Mouse (Mus musculus): ENCODE measurements around the gene Gm49337. TPM values are rescaled to one million over a fixed set of nuclear protein-coding genes. Genes with fewer than 3 reads are reported as not detected.

Gene Gm49337
- polyA plus RNA-seq, 1 experiment from 2014 or later: not detected

DNA sequence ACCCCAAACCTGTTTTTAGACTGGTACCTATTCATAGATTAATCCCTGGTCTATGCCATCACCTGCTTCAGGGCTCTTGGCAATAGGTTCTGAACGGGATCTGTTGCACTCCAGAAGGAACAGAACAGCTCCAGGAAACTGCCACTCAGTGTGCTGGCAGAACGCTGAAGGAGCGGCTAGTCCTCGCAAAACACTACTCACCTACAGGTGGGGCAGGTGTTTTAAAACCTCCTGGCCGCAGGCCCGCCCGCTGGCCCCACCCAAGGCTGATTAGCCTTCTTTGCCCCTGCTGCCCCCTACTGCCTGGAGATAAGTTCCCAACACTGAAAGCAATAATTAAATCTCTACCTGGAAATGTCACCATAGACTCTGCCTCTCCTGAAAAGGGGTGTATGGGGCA, 5.8 kb upstream of the Gm49337 start, which contains the start of gene Tspan1:
Gene Tspan1 (minus strand): TSS at position 198 of the 400 bp plus-strand sequence.
- Histone ChIP-seq H3K4me1 (replicated peaks) (peaks cover 12% of the 10 kb centered on the region; the same call in 1 of the 2 replicates), H3K4me3 (no peak within 1 kb of the TSS), H3K36me3 (no peaks in the 10 kb centered on the region), H3K27me3 (ENCODE audit: insufficient read depth, poor library complexity, severe bottlenecking) (no peaks in the 10 kb centered on the region), H3K27ac (no peak within 1 kb of the TSS), H3K9me3 (no peaks in the 10 kb centered on the region)
- WGBS: 33% methylated on average over 7 of the region's 7 CpGs
- DNase-seq (ENCODE audit: low spot score): no peak

- Histone ChIP-seq H3K4me3 (no peak overlapping the region), H3K9me3 (no peaks in the 10 kb centered on the region), H3K36me3 (no peaks in the 10 kb centered on the region), H3K27me3 (ENCODE audit: insufficient read depth, poor library complexity, severe bottlenecking) (no peaks in the 10 kb centered on the region), H3K27ac (no peak overlapping the region), H3K4me1 (replicated peaks) (peaks cover 16% of the 10 kb centered on the region)
- 85% methylated on average over 7 of the region's 8 CpGs for WGBS
- peak; percentile 67 for DNase-seq (ENCODE audit: low spot score)
Observed at GRCm38 (mm10) chr4:116168617-116169352, 4.4 kb upstream of the Gm49337 start.

DNA sequence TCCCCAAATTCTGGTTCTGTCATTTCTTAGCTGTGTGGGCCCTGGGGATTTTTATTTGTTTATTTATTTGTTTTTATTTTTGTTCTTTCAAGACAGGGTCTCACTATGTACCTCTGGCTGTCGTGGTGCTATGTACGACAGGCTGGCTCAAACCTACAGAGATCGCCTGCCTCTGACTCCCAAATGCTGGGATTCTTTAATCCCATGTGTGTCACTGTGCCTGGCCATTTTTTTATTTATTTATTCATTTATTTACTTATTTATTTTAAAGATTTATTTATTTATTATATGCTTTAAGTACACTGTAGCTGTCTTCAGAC, 3.9 kb upstream of the Gm49337 start:
- Histone ChIP-seq H3K27ac (no peak overlapping the region), H3K4me1 (replicated peaks) (peaks cover 19% of the 10 kb centered on the region), H3K36me3 (no peaks in the 10 kb centered on the region), H3K4me3 (no peak overlapping the region), H3K9me3 (no peaks in the 10 kb centered on the region), H3K27me3 (ENCODE audit: insufficient read depth, poor library complexity, severe bottlenecking) (no peaks in the 10 kb centered on the region)
- DNase-seq (ENCODE audit: low spot score): no peak
- WGBS: 73% methylated on average over 3 of the region's 3 CpGs

- Histone ChIP-seq H3K4me1 (replicated peaks) (peaks cover 42% of the 10 kb centered on the region), H3K9me3 (no peaks in the 10 kb centered on the region), H3K36me3 (no peaks in the 10 kb centered on the region), H3K27me3 (ENCODE audit: insufficient read depth, poor library complexity, severe bottlenecking) (peaks cover 3% of the 10 kb centered on the region; the same call in 1 of the 2 replicates), H3K4me3 (no peak overlapping the region), H3K27ac (no peak overlapping the region)
- no peak for DNase-seq (ENCODE audit: low spot score)
- WGBS: 84% methylated on average over 4 of the region's 4 CpGs
Observed at GRCm38 (mm10) chr4:116173752-116174151, 568 bp downstream of the Gm49337 start.

- peaks cover 42% of the 10 kb centered on the region for H3K4me1 ChIP-seq (replicated peaks)
- H3K27ac ChIP-seq: peak overlapping the region; percentile 35; the same call in 1 of the 2 replicates
- H3K27me3 ChIP-seq (ENCODE audit: insufficient read depth, poor library complexity, severe bottlenecking): peaks cover 3% of the 10 kb centered on the region; the same call in 1 of the 2 replicates
- H3K36me3 ChIP-seq: no peaks in the 10 kb centered on the region
- 55% methylated on average over 6 of the region's 6 CpGs for WGBS
- no peak overlapping the region for H3K4me3 ChIP-seq
- no peaks in the 10 kb centered on the region for H3K9me3 ChIP-seq
- no peak for DNase-seq (ENCODE audit: low spot score)
Observed at GRCm38 (mm10) chr4:116174466-116175116, 1.4 kb downstream of the Gm49337 start.

DNA sequence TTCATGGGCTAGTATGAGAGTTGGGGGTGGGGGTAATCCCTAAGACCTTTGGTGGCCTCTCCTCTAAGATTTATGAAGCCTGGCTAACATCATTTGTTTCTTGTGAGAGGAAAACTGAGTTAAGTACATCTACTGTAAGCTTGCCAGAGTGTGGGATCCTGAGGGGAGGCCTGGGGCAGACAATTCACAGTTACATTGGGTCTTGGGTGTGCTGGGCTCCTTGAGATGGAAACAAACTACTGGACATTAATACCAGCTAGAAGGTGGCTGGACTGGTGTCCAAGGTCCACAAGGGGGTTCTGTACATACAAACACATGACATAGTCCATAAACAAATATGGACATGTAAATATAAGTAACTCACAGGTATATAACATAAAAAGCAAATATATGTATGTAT, 2.0 kb downstream of the Gm49337 start:
- Histone ChIP-seq H3K4me1 (replicated peaks) (peaks cover 42% of the 10 kb centered on the region), H3K36me3 (no peaks in the 10 kb centered on the region), H3K9me3 (no peaks in the 10 kb centered on the region), H3K4me3 (no peak overlapping the region), H3K27me3 (ENCODE audit: insufficient read depth, poor library complexity, severe bottlenecking) (peaks cover 3% of the 10 kb centered on the region; the same call in 1 of the 2 replicates), H3K27ac (peak overlapping the region; percentile 35; the same call in 1 of the 2 replicates)
- no peak for DNase-seq (ENCODE audit: low spot score)

DNA sequence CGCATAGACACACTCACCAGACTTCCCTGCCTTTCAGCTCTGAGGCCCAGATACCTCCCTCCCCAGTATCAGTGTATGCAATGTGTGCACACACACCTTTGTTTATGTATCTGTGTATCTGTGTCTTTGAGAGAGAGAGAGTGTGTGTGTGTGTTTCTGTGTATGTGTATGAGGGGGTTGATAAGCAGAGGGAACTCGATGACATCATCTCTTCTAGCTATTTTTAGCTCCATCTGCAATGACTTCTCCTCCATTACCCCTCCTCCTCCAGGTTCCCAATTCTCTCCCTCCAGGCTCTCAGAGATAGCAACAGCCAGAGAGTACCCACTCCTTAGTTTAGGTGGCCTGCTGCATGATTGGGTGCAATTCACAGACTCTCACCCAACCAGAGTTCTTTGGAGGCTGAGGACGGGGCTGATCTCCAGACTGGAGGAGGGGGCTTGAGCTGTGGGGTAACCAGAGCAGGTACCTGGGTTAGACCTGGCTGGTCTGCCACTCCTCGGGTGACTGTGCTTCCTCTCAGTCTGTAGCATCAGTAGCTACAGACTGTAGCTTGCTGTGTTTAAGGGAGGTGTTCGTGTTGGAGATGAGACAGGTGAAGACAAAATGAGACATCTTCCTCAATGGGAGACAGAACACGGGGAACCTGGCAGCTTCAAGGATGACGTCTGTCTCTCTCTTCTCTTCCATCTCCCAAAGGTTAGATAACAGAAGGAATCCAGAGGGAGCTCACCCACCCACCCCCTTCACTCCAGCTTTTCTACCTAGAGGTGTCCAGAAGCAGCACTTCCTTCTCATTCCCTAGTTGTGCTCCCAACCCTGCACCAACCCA, 2.7 kb downstream of the Gm49337 start:
- peak overlapping the region; percentile 82 for H3K27ac ChIP-seq
- H3K9me3 ChIP-seq: no peaks in the 10 kb centered on the region
- H3K4me1 ChIP-seq (replicated peaks): peaks cover 42% of the 10 kb centered on the region
- H3K4me3 ChIP-seq: peak overlapping the region; percentile 2; the same call in 1 of the 2 replicates
- WGBS: 72% methylated on average over 7 of the region's 7 CpGs
- H3K27me3 ChIP-seq (ENCODE audit: insufficient read depth, poor library complexity, severe bottlenecking): peaks cover 3% of the 10 kb centered on the region; the same call in 1 of the 2 replicates
- no peaks in the 10 kb centered on the region for H3K36me3 ChIP-seq
- no peak for DNase-seq (ENCODE audit: low spot score)

- peak; percentile 43 for DNase-seq (ENCODE audit: low spot score)
- Histone ChIP-seq H3K36me3 (no peaks in the 10 kb centered on the region), H3K4me3 (peak overlapping the region; percentile 2; the same call in 1 of the 2 replicates), H3K27me3 (ENCODE audit: insufficient read depth, poor library complexity, severe bottlenecking) (peaks cover 3% of the 10 kb centered on the region; the same call in 1 of the 2 replicates), H3K9me3 (no peaks in the 10 kb centered on the region), H3K27ac (peak overlapping the region; percentile 82), H3K4me1 (replicated peaks) (peaks cover 43% of the 10 kb centered on the region)
- 30% methylated on average over 10 of the region's 10 CpGs for WGBS
Observed at GRCm38 (mm10) chr4:116176543-116176988, 3.4 kb downstream of the Gm49337 start.

GRCm38 (mm10) chr4:116177140-116177539, 4.0 kb downstream of the Gm49337 start:
- peaks cover 49% of the 10 kb centered on the region for H3K4me1 ChIP-seq (replicated peaks)
- H3K36me3 ChIP-seq: no peaks in the 10 kb centered on the region
- 33% methylated on average over 5 of the region's 5 CpGs for WGBS
- no peak for DNase-seq (ENCODE audit: low spot score)
- peaks cover 3% of the 10 kb centered on the region; the same call in 1 of the 2 replicates for H3K27me3 ChIP-seq (ENCODE audit: insufficient read depth, poor library complexity, severe bottlenecking)
- no peak overlapping the region for H3K4me3 ChIP-seq
- H3K9me3 ChIP-seq: no peaks in the 10 kb centered on the region
- H3K27ac ChIP-seq: peak overlapping the region; percentile 78

DNA sequence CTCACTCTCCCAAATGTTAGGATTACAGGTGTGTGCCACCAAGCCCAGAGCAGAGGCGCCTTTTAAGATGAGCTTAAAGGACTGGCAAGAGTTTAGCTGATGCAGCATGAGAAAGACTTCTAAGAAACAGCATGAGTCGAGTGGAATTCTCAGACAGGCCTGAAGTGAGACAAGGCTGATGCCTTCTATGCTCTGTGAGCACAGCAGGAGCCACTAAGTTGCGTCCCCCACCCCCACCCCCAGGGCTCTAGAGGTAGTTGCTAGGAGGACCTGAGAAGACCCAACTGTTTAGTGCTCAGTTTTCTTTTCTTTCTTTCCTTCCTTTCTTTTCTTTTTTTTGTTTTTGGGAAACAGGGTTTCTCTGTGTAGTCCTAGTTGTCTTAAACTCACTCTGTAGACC, 8.9 kb downstream of the Gm49337 start:
- H3K27me3 ChIP-seq (ENCODE audit: insufficient read depth, poor library complexity, severe bottlenecking): no peaks in the 10 kb centered on the region
- H3K4me3 ChIP-seq: no peak overlapping the region
- H3K4me1 ChIP-seq (replicated peaks): peaks cover 28% of the 10 kb centered on the region
- H3K27ac ChIP-seq: no peak overlapping the region; the same call in 1 of the 2 replicates
- H3K9me3 ChIP-seq: no peaks in the 10 kb centered on the region
- DNase-seq (ENCODE audit: low spot score): no peak
- no peaks in the 10 kb centered on the region for H3K36me3 ChIP-seq
- 19% methylated on average over 3 of the region's 3 CpGs for WGBS

- WGBS: 5% methylated on average over 12 of the region's 12 CpGs
- Histone ChIP-seq H3K4me3 (peak overlapping the region; percentile 18), H3K4me1 (replicated peaks) (peaks cover 22% of the 10 kb centered on the region), H3K27me3 (ENCODE audit: insufficient read depth, poor library complexity, severe bottlenecking) (no peaks in the 10 kb centered on the region), H3K9me3 (no peaks in the 10 kb centered on the region), H3K27ac (peak overlapping the region; percentile 73), H3K36me3 (no peaks in the 10 kb centered on the region)
- peak; percentile 47 for DNase-seq (ENCODE audit: low spot score)
Observed at GRCm38 (mm10) chr4:116182745-116183144, 9.6 kb downstream of the Gm49337 start.

DNA sequence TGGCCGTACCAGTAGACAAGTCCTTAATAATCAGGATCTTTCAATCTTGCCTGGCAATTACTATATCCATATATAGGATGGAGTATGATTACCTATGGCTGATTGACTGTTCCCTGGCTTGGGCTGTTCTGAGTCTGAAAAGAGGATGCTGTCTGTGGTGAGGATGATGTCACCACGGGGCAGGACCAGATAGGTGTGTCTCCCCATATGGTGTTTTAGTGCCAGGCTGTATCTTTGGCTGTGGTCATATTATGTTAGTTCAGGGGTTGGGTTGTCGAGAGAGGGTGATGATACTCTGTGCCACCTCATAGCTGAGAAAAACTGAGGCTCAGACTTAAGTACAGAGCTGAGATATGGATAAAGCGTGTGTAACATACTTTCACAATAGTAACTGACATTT, 11.9 kb downstream of the Gm49337 start:
- 95% methylated on average over 4 of the region's 4 CpGs for WGBS
- DNase-seq (ENCODE audit: low spot score): no peak
- Histone ChIP-seq H3K27me3 (ENCODE audit: insufficient read depth, poor library complexity, severe bottlenecking) (no peaks in the 10 kb centered on the region), H3K9me3 (no peaks in the 10 kb centered on the region), H3K4me3 (no peak overlapping the region), H3K36me3 (no peaks in the 10 kb centered on the region), H3K27ac (no peak overlapping the region), H3K4me1 (replicated peaks) (peaks cover 19% of the 10 kb centered on the region)

Measured in hindbrain, embryonic 10.5 days (tissue).